Mouse (Mus musculus) midbrain, embryonic 11.5 days (tissue): ENCODE measurements at regions not wholly inside any gene's neighbourhood (a gene's known extent, or its start where the extent isn't known, plus 50 kb on each side); places are given as distances from the start of the nearest gene placed in this dataset.

ENCODE experiments used
- ATAC-seq: fragments of 200-750 bp; cut with Nextera tagmentation; 2 replicates; pipeline ENCODE4 v1.8.0; 2017; ENCODE audit warnings: moderate TSS enrichment, moderate library complexity; ENCODE audit not compliant: low FRiP score
- DNase-seq: peaks from one replicate; pipeline ENCODE4 v3.0.0; 2015; ENCODE audit warnings: low spot score; ENCODE audit errors: missing footprints
- H3K27ac ChIP-seq: fragments of 300-500 bp; sonication (generic); 2 replicates; pipeline ENCODE4 v1.5.1; 2014; ENCODE audit warnings: low read depth, low read length
- H3K27me3 ChIP-seq: fragments of 300-500 bp; sonication (generic); 2 replicates; pipeline ENCODE4 v1.6.1; 2014; ENCODE audit warnings: mild to moderate bottlenecking, low read length, moderate library complexity, mixed read lengths; ENCODE audit not compliant: control insufficient read depth, insufficient read depth
- H3K36me3 ChIP-seq: fragments of 300-500 bp; sonication (generic); 2 replicates; pipeline ENCODE4 v1.6.1; 2014; ENCODE audit warnings: mild to moderate bottlenecking, low read length, moderate library complexity, mixed read lengths; ENCODE audit not compliant: control insufficient read depth, insufficient read depth
- H3K4me1 ChIP-seq: fragments of 300-500 bp; sonication (generic); 2 replicates; pipeline ENCODE4 v1.6.1; 2014; ENCODE audit warnings: low read length; ENCODE audit not compliant: control insufficient read depth, insufficient read depth
- H3K4me2 ChIP-seq: fragments of 300-500 bp; sonication (generic); 2 replicates; pipeline ENCODE4 v1.6.1; 2014; ENCODE audit warnings: mild to moderate bottlenecking, moderate library complexity
- H3K4me3 ChIP-seq: fragments of 300-500 bp; sonication (generic); 2 replicates; pipeline ENCODE4 v1.5.1; 2014; ENCODE audit warnings: low read depth, low read length
- H3K9ac ChIP-seq: fragments of 300-500 bp; sonication (generic); 2 replicates; pipeline ENCODE4 v1.6.1; 2014; ENCODE audit warnings: low read length
- H3K9me3 ChIP-seq: fragments of 300-500 bp; sonication (generic); 2 replicates; pipeline ENCODE4 v1.6.1; 2016; ENCODE audit warnings: low read length; ENCODE audit not compliant: control insufficient read depth
- WGBS: fragments of 180-500 bp; shearing (Covaris S2); extraction: QIAGEN DNeasy Blood & Tissue Kit; methylation state at CpG from one replicate; pipeline ENCODE4 v1.1.7; 2014; 5-methylcytosine and 5-hydroxymethylcytosine counted together

DNA sequence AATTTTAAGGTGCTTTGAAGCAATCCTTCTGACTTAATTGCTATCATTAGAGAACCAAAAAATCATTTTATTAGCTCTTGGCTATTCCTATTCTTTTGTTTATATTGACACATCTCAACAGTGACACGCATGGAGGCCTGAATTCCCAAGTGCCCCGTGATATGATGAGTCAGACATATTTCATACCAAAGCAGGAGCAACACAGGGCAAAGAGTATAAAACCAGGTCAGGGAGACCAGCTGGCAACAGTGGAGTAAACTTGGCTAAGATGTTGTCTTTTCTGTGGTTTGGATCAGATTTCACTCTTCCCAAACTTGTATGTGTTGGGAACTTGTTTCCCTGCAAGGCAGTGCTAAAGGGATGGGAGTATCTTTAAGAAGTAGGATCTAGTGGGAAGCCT lies 500.6 kb upstream of the Camk1g start:
- no peak overlapping the region for H3K4me3 ChIP-seq
- no peaks in the 10 kb centered on the region for H3K27me3 ChIP-seq
- no peak overlapping the region for H3K9ac ChIP-seq
- DNase-seq (no peak), ATAC-seq (no peak)
- no peaks in the 10 kb centered on the region for H3K36me3 ChIP-seq
- 86% methylated on average over 2 of the region's 2 CpGs for WGBS
- no peak overlapping the region for H3K4me2 ChIP-seq
- H3K4me1 ChIP-seq: no peaks in the 10 kb centered on the region
- H3K27ac ChIP-seq: no peak overlapping the region
- H3K9me3 ChIP-seq: no peaks in the 10 kb centered on the region

DNA sequence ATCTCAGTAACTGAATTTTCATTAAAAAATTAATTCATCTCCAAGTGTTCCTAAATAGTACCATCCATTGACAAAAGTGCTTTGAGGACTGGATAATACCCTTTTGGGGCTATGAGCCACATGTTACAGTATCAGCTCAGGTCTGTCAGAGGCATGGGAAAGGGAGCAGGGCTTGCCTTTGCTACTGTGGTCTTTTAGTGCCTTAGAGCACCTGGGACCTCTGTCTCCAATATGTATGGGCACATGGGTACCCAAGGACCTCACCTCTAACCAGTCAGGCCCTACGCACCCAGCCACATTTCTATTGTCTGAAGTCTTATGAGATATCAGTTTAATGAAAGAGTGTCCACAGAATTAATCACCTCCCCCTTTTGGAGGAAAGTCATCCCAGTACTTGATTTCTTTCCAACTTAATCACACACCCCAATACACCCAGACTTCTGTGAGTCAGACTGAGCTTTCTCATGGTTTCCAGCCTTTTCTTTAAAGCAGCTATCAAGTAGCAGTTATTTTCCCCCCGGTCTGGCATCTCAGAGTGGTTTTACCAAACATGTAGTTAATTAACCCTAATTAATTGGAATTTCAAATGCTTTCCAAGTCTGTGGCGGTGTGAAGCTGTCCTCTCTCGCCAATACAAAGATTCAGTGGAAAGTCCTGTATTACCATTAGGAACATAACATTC lies 498.7 kb upstream of the Camk1g start:
- ATAC-seq (no peak), DNase-seq (no peak)
- H3K9me3 ChIP-seq: no peaks in the 10 kb centered on the region
- H3K4me2 ChIP-seq: no peak overlapping the region
- no peaks in the 10 kb centered on the region for H3K27me3 ChIP-seq
- H3K4me1 ChIP-seq: no peaks in the 10 kb centered on the region
- no peak overlapping the region for H3K27ac ChIP-seq
- H3K36me3 ChIP-seq: no peaks in the 10 kb centered on the region
- 87% methylated on average over 4 of the region's 4 CpGs for WGBS
- H3K4me3 ChIP-seq: no peak overlapping the region
- no peak overlapping the region for H3K9ac ChIP-seq

GRCm38 (mm10) chr1:193860767-193861299 lies 490.7 kb upstream of the Camk1g start:
- no peak overlapping the region for H3K4me2 ChIP-seq
- H3K4me1 ChIP-seq: peaks cover 9% of the 10 kb centered on the region
- no peaks in the 10 kb centered on the region for H3K36me3 ChIP-seq
- ATAC-seq (peak; percentile 59), DNase-seq (no peak)
- no peaks in the 10 kb centered on the region for H3K27me3 ChIP-seq
- H3K27ac ChIP-seq: no peak overlapping the region
- WGBS: 60% methylated on average over 5 of the region's 5 CpGs
- no peaks in the 10 kb centered on the region for H3K9me3 ChIP-seq
- no peak overlapping the region for H3K9ac ChIP-seq
- H3K4me3 ChIP-seq: no peak overlapping the region

DNA sequence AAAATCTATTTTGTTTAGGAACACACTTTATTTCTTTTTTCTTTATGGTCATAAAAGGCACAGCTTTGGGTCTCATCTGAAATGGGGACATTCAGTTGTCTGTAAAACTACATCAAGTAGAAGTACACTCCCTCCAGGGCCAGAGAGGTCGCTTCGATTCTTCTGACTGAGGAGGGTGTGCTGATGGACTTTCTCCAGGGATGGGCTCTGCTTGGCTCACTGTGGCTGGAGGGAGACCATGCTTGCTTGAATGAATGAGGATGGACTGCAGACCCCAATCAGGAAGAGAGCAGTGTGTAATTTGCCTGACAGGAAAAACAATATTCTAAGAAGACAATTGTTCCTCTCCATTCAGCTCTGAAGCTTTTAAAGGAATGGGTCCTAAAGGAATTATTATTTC lies 490.3 kb upstream of the Camk1g start:
- Histone ChIP-seq H3K36me3 (no peaks in the 10 kb centered on the region), H3K4me2 (no peak overlapping the region), H3K4me1 (peaks cover 9% of the 10 kb centered on the region), H3K27ac (no peak overlapping the region), H3K9me3 (no peaks in the 10 kb centered on the region), H3K9ac (no peak overlapping the region), H3K4me3 (no peak overlapping the region), H3K27me3 (no peaks in the 10 kb centered on the region)
- ATAC-seq: peak; percentile 77
- WGBS: 32% methylated on average over 2 of the region's 2 CpGs
- no peak for DNase-seq

DNA sequence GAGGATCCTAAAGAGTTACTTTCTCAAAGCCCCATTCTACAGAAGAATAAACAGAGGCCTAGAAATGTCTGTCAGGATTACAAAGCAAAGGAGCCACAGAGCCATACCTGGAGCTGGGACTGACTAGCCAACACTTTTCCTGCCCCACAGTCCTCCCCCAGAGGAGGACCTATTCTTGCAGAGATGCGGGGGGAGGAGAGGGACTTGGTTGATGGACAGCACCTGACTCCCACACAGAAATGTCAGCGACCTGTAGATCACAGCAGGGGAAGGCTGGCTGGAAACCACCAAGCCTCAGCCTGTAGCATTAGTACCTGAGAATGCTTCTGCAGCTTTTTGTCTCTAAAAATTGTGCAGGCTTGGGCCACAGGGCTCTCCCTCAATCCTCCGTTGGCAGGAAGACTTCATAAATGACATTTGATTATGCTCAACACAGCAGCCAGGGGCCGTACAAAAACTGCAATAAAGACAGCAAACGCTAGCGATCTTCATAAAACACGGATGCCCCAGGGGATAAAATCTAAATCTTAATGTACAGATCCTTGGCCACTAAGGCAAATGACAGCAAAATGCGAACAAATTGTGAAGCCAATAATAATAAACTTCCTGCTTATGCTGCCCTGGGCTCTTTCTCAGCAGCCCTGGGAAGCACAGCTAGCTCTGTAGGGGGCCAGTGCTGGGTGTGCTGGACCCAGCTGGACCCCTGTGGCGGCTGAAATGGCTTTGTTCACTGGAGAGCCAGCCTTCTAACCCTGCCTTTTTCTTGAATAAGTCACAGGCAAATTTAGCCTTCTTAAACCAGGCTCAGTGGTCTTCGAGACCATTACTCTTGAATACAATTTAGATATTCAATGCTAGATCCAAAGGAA lies 489.4 kb upstream of the Camk1g start:
- 0 out of 2 replicates have a peak overlapping the region, but pooled peaks have one; percentile 8 for H3K27ac ChIP-seq
- no peaks in the 10 kb centered on the region for H3K9me3 ChIP-seq
- no peak overlapping the region for H3K4me3 ChIP-seq
- H3K36me3 ChIP-seq: no peaks in the 10 kb centered on the region
- 39% methylated on average over 10 of the region's 10 CpGs for WGBS
- H3K9ac ChIP-seq: no peak overlapping the region; the same call in 1 of the 2 replicates
- peak; percentile 59; the same call in 1 of the 2 replicates for ATAC-seq
- no peaks in the 10 kb centered on the region for H3K27me3 ChIP-seq
- DNase-seq: peak; percentile 91
- no peak overlapping the region for H3K4me2 ChIP-seq
- H3K4me1 ChIP-seq: peaks cover 9% of the 10 kb centered on the region

- 81% methylated on average over 5 of the region's 5 CpGs for WGBS
- no peak overlapping the region for H3K9ac ChIP-seq
- DNase-seq: no peak
Measured at GRCm38 (mm10) chr1:193847922-193848321, 477.8 kb upstream of the Camk1g start.

GRCm38 (mm10) chr1:193844868-193845267 lies 474.8 kb upstream of the Camk1g start:
- DNase-seq (no peak), ATAC-seq (no peak)
- Histone ChIP-seq H3K4me1 (no peaks in the 10 kb centered on the region), H3K27ac (no peak overlapping the region), H3K9ac (no peak overlapping the region), H3K4me3 (no peak overlapping the region), H3K9me3 (no peaks in the 10 kb centered on the region), H3K36me3 (no peaks in the 10 kb centered on the region), H3K27me3 (no peaks in the 10 kb centered on the region), H3K4me2 (no peak overlapping the region)

More at GRCm38 (mm10) chr1:193847922-193848321, 477.8 kb upstream of the Camk1g start:
- no peak for ATAC-seq
- Histone ChIP-seq H3K4me1 (no peaks in the 10 kb centered on the region), H3K4me3 (no peak overlapping the region), H3K27ac (no peak overlapping the region), H3K36me3 (no peaks in the 10 kb centered on the region), H3K9me3 (no peaks in the 10 kb centered on the region), H3K4me2 (no peak overlapping the region), H3K27me3 (no peaks in the 10 kb centered on the region)

DNA sequence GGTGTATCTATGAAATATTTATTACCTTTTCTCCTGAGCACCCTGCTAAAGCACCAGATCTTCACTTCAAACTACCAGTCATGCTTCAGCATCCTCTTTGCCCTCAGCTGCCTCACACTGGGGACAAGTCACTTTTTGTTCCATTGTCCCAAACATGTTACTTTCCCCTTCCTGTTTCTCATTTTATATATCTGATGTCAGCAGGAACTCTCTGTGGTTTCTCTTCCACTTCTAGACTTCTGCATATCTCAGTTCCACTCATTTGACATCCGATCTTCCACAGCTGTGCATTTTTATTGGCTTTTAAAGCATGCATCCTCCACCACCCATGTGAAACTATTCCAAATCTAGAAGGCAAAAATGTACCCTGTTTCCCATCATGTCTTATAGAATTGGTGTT lies 474.4 kb upstream of the Camk1g start:
- no peak for ATAC-seq
- H3K4me3 ChIP-seq: no peak overlapping the region
- DNase-seq: no peak
- WGBS: 81% methylated on average over 1 of the region's 1 CpGs
- H3K4me1 ChIP-seq: no peaks in the 10 kb centered on the region
- H3K27me3 ChIP-seq: no peaks in the 10 kb centered on the region
- H3K9ac ChIP-seq: no peak overlapping the region
- no peaks in the 10 kb centered on the region for H3K36me3 ChIP-seq
- H3K4me2 ChIP-seq: no peak overlapping the region
- no peaks in the 10 kb centered on the region for H3K9me3 ChIP-seq
- H3K27ac ChIP-seq: no peak overlapping the region

DNA sequence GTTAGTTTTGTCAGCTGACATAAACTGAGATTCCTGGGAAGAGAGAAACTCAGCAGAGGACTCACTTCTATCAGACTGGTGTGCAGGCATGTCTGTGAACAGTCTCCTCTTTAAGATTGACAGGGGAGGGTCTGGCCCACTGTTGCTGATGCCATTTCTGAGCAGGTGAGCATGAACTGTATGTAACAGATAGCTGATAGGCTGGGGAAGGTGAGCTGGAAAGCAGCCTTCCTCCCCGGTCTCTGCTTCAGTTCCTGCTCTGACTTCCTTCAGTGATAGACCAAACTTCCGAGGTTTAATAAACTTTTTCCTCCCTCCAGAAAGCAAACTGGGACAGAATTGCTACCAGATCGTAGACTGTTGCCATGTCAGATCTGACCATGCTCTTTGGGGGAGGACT lies 430.9 kb upstream of the Camk1g start:
- no peaks in the 10 kb centered on the region for H3K9me3 ChIP-seq
- no peaks in the 10 kb centered on the region for H3K36me3 ChIP-seq
- peak; percentile 59 for DNase-seq
- no peak overlapping the region for H3K9ac ChIP-seq
- H3K4me3 ChIP-seq: no peak overlapping the region
- no peaks in the 10 kb centered on the region for H3K27me3 ChIP-seq
- H3K27ac ChIP-seq: no peak overlapping the region
- H3K4me2 ChIP-seq: no peak overlapping the region
- no peak for ATAC-seq
- H3K4me1 ChIP-seq: no peaks in the 10 kb centered on the region
- WGBS: 78% methylated on average over 3 of the region's 3 CpGs
